Mouse (Mus musculus): Measurements from ENCODE around the gene Baiap2l1. TPM values are rescaled to one million over a fixed set of nuclear protein-coding genes. Genes with fewer than 3 reads are reported as not detected.
A peak's percentile ranks its signal among the peaks of the same experiment; 100 is the strongest.

The Baiap2l1 gene
- total and polyA plus RNA-seq, 2 experiments from 2014 or later, result 0.63 to 1.9 TPM

DNA sequence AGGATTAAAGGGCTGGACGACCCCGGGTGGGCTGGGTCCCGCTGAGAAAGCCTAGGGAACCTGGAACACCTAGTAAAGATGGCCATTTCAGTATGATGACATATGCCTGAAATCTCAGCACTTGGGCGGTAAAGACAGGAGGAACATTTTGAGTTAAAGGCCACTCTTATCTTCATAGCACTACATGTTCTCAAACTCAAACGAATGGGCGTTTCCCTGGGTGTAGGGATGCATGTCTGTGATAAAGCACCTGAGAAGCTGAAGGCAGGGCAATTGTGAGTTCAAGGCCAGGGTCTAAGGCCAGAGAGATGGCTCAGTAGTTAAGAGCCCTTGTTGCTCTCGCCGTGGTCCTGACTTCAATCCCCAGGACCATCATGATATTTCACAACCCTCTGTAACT, 87.5 kb downstream of the Baiap2l1 start:
- no peak for DNase-seq (ENCODE audit: low spot score)
- H3K4me3 ChIP-seq (ENCODE audit: low read length), result no peak overlapping the region
- no peak overlapping the region for H3K4me2 ChIP-seq (ENCODE audit: low read depth, low read length)
- H3K27me3 ChIP-seq (ENCODE audit: insufficient read depth, low read length), result no peaks in the 10 kb centered on the region
- 90% methylated on average over 8 of the region's 8 CpGs for WGBS
- H3K9me3 ChIP-seq (ENCODE audit: low read length), result no peaks in the 10 kb centered on the region
- H3K9ac ChIP-seq (replicated peaks; ENCODE audit: low read length), result no peak overlapping the region
- H3K4me1 ChIP-seq (ENCODE audit: insufficient read depth, low read length), result no peaks in the 10 kb centered on the region
- ATAC-seq, result no peak
- TF ChIP-seq CTCF (IDR thresholded peaks at IDR 0.05; ENCODE audit: low read depth), result no peak
- no peaks in the 10 kb centered on the region; the same call in 1 of the 2 replicates for H3K36me3 ChIP-seq (ENCODE audit: insufficient read depth, low read length)
- no peak overlapping the region for H3K27ac ChIP-seq

GRCm38 (mm10) chr5:144269926-144270325, 88.0 kb downstream of the Baiap2l1 start:
- H3K4me2 ChIP-seq (ENCODE audit: low read depth, low read length), result no peak overlapping the region
- ATAC-seq, result no peak
- no peaks in the 10 kb centered on the region for H3K9me3 ChIP-seq (ENCODE audit: low read length)
- no peak overlapping the region for H3K4me3 ChIP-seq (ENCODE audit: low read length)
- WGBS, result 92% methylated on average over 7 of the region's 7 CpGs
- peaks cover under 1% of the 10 kb centered on the region; the same call in 1 of the 2 replicates for H3K36me3 ChIP-seq (ENCODE audit: insufficient read depth, low read length)
- DNase-seq (ENCODE audit: low spot score), result no peak
- H3K27ac ChIP-seq, result no peak overlapping the region
- no peaks in the 10 kb centered on the region for H3K27me3 ChIP-seq (ENCODE audit: insufficient read depth, low read length)
- H3K9ac ChIP-seq (replicated peaks; ENCODE audit: low read length), result no peak overlapping the region
- TF ChIP-seq CTCF (IDR thresholded peaks at IDR 0.05; ENCODE audit: low read depth), result no peak
- H3K4me1 ChIP-seq (ENCODE audit: insufficient read depth, low read length), result no peaks in the 10 kb centered on the region

- no peak for ATAC-seq
- Histone ChIP-seq H3K9ac (replicated peaks; ENCODE audit: low read length) (no peak overlapping the region), H3K4me1 (ENCODE audit: insufficient read depth, low read length) (no peaks in the 10 kb centered on the region), H3K9me3 (ENCODE audit: low read length) (no peaks in the 10 kb centered on the region), H3K27me3 (ENCODE audit: insufficient read depth, low read length) (no peaks in the 10 kb centered on the region), H3K4me3 (ENCODE audit: low read length) (no peak overlapping the region), H3K36me3 (ENCODE audit: insufficient read depth, low read length) (peaks cover 8% of the 10 kb centered on the region; the same call in 1 of the 2 replicates), H3K27ac (no peak overlapping the region), H3K4me2 (ENCODE audit: low read depth, low read length) (no peak overlapping the region)
- peak; percentile 43 for DNase-seq (ENCODE audit: low spot score)
- no peak for TF ChIP-seq CTCF (IDR thresholded peaks at IDR 0.05; ENCODE audit: low read depth)
- 63% methylated on average over 8 of the region's 8 CpGs for WGBS
Observed at GRCm38 (mm10) chr5:144267535-144268241, 90.2 kb downstream of the Baiap2l1 start.

GRCm38 (mm10) chr5:144263496-144263895, 94.4 kb downstream of the Baiap2l1 start:
- TF ChIP-seq CTCF (IDR thresholded peaks at IDR 0.05; ENCODE audit: low read depth), result no peak
- peaks cover 12% of the 10 kb centered on the region; the same call in 1 of the 2 replicates for H3K36me3 ChIP-seq (ENCODE audit: insufficient read depth, low read length)
- WGBS, result 81% methylated on average over 13 of the region's 13 CpGs
- H3K4me2 ChIP-seq (ENCODE audit: low read depth, low read length), result no peak overlapping the region
- H3K9me3 ChIP-seq (ENCODE audit: low read length), result no peaks in the 10 kb centered on the region
- DNase-seq (ENCODE audit: low spot score) (no peak), ATAC-seq (no peak)
- H3K4me1 ChIP-seq (ENCODE audit: insufficient read depth, low read length), result peaks cover 3% of the 10 kb centered on the region
- no peak overlapping the region for H3K27ac ChIP-seq
- no peak overlapping the region for H3K4me3 ChIP-seq (ENCODE audit: low read length)
- H3K9ac ChIP-seq (replicated peaks; ENCODE audit: low read length), result no peak overlapping the region
- H3K27me3 ChIP-seq (ENCODE audit: insufficient read depth, low read length), result no peaks in the 10 kb centered on the region

- DNase-seq (ENCODE audit: low spot score) (no peak), ATAC-seq (no peak)
- no peak overlapping the region for H3K4me2 ChIP-seq (ENCODE audit: low read depth, low read length)
- H3K9ac ChIP-seq (replicated peaks; ENCODE audit: low read length), result no peak overlapping the region
- WGBS, result 60% methylated on average over 9 of the region's 9 CpGs
- no peak for TF ChIP-seq CTCF (IDR thresholded peaks at IDR 0.05; ENCODE audit: low read depth)
- H3K27me3 ChIP-seq (ENCODE audit: insufficient read depth, low read length), result no peaks in the 10 kb centered on the region
- peaks cover 12% of the 10 kb centered on the region; the same call in 1 of the 2 replicates for H3K36me3 ChIP-seq (ENCODE audit: insufficient read depth, low read length)
- H3K27ac ChIP-seq, result no peak overlapping the region
- no peak overlapping the region for H3K4me3 ChIP-seq (ENCODE audit: low read length)
- H3K4me1 ChIP-seq (ENCODE audit: insufficient read depth, low read length), result peaks cover 7% of the 10 kb centered on the region
- H3K9me3 ChIP-seq (ENCODE audit: low read length), result no peaks in the 10 kb centered on the region
Observed at GRCm38 (mm10) chr5:144263082-144263481, 94.8 kb downstream of the Baiap2l1 start.

DNA sequence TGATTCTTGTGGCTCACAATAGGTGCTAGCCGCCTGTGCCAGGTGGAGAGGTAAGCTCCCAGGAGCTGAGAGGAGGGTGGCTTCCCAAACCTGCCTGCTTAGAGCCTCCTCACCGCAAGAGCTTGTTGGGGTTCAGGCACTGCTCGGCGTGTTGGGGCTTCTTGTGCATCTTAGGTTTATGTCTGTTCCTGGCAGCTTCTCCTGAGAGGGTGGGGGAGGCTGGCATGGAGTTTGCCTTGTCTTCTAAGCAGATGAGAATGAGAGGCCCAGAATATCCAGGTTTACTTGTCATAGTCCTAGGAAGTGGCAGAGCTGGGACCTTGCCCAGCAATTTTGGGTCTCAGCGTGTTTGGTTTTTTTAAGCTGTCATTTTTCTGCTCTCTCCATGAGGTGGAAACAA, 96.1 kb downstream of the Baiap2l1 start:
- Histone ChIP-seq H3K9me3 (ENCODE audit: low read length) (no peaks in the 10 kb centered on the region), H3K9ac (replicated peaks; ENCODE audit: low read length) (no peak overlapping the region), H3K27ac (no peak overlapping the region), H3K4me1 (ENCODE audit: insufficient read depth, low read length) (peaks cover 19% of the 10 kb centered on the region), H3K27me3 (ENCODE audit: insufficient read depth, low read length) (no peaks in the 10 kb centered on the region), H3K4me3 (ENCODE audit: low read length) (no peak overlapping the region), H3K4me2 (ENCODE audit: low read depth, low read length) (no peak overlapping the region), H3K36me3 (ENCODE audit: insufficient read depth, low read length) (peaks cover 12% of the 10 kb centered on the region; the same call in 1 of the 2 replicates)
- DNase-seq (ENCODE audit: low spot score), result no peak
- WGBS, result 94% methylated on average over 5 of the region's 5 CpGs
- no peak for ATAC-seq
- no peak for TF ChIP-seq CTCF (IDR thresholded peaks at IDR 0.05; ENCODE audit: low read depth)

- DNase-seq (ENCODE audit: low spot score) (no peak), ATAC-seq (no peak)
- no peak overlapping the region for H3K9ac ChIP-seq (replicated peaks; ENCODE audit: low read length)
- no peaks in the 10 kb centered on the region for H3K27me3 ChIP-seq (ENCODE audit: insufficient read depth, low read length)
- no peak for TF ChIP-seq CTCF (IDR thresholded peaks at IDR 0.05; ENCODE audit: low read depth)
- no peaks in the 10 kb centered on the region for H3K9me3 ChIP-seq (ENCODE audit: low read length)
- H3K4me1 ChIP-seq (ENCODE audit: insufficient read depth, low read length), result peaks cover 25% of the 10 kb centered on the region
- H3K36me3 ChIP-seq (ENCODE audit: insufficient read depth, low read length), result peaks cover 12% of the 10 kb centered on the region; the same call in 1 of the 2 replicates
- no peak overlapping the region for H3K4me3 ChIP-seq (ENCODE audit: low read length)
- no peak overlapping the region for H3K27ac ChIP-seq
- WGBS, result 91% methylated on average over 9 of the region's 9 CpGs
- no peak overlapping the region for H3K4me2 ChIP-seq (ENCODE audit: low read depth, low read length)
Observed at GRCm38 (mm10) chr5:144261309-144261708, 96.6 kb downstream of the Baiap2l1 start.
